Mouse (Mus musculus) kidney, adult 18-20 months (tissue): ENCODE results near the gene Dctpp1.

ENCODE experiments used
- DNase-seq: peaks from one replicate; pipeline ENCODE4 v3.0.0; 2021

Dctpp1 gene

DNA sequence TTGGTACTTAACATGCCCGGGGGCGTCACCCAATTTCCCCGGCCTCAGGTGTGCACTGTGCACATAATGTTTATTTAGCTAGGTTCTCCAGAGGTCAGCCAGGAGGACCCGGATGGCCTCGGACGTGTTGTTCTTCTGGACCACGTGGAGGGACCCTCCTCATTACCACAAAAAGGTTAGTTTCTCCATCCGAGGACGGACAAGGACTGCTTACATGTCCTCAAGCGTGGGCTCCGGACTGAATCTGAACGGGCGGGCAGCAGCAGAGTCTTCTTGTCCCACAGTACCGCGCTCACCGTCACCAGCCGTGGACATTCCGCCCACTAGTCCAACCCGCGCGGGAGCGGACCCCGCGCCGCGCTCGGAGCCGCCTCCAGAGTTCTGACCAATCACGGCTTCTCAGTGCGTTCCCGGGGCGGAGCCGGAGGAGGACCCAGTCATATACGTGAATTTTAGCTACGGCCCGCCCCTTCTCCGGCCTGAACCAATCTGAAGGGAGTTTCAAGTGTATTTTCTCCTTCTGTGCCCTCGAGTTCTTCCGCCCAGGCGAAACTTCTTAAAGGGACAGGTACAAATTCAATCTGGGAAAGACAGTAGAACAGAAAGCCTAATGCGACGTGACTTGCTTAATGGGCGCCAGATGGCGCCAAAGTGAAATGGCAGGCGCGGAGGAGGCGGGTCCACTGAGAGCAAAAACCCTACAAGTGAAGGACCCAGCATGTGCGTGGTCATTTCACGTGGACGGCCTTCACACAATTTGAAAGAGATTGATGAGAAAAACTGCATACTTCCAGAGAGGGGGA lies at the start of gene Dctpp1:
Gene Dctpp1, minus strand, starts transcription at position 401 of the 803 bp plus-strand sequence.
- DNase-seq = peak; percentile 98

DNA sequence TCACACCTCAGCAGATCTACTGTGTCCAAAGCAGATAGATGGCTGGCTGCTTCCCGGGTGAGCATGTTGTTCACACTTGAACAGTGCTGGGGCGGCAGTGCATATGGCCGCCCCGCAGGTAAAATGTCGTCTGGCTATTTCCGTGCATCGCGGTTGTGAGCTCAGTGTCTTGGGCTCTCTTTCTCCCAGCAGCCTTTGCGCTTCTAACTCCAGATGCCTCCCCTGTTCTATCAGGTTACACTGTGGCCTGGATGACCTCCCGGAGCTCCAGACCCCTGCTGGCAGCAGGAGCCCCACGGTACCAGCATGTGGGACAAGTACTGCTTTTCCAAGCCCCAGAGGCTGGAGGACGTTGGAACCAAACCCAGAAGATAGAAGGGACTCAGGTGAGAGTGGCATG lies 49.4 kb upstream of the Dctpp1 start:
- no peak for DNase-seq

DNA sequence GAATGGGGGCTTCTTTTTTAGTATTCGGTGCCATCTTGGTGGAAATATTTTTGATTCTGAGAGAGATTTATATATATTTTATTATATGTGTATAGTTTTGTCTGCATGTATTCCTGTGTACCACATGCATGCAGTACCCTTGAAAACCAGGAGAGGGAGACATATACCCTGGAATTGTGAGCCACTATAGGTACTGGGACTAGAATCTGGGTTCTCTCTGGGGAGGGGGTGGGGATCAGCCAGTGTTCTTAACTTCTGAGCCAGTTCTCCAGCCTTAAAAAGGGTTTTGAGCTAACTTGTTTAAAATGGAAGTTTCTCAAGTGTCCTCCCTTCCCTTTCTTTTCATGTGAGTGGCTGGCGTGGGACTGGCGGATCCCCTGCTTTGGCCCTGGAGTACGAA lies 48.4 kb upstream of the Dctpp1 start:
- DNase-seq = peak; percentile 29

DNA sequence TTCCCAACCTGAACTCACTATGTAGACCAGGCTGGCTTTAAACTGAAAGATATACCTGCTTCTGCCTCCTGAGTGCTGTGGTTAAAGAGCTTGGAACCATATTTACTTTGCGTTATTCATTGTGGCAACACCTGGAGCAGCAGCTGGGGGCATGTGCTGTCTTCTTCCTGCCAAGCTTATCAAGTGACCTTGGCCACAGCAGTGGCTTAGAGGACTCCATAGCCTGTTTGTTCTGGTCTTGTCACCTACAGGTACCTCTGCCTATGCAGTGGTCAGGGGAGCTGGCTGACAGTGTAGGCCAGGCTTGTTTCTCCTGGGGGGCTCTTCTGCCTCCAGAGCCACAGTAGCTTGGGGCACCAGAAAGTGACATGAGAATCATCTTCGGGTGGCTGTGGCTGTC lies 47.9 kb upstream of the Dctpp1 start:
- no peak for DNase-seq

DNA sequence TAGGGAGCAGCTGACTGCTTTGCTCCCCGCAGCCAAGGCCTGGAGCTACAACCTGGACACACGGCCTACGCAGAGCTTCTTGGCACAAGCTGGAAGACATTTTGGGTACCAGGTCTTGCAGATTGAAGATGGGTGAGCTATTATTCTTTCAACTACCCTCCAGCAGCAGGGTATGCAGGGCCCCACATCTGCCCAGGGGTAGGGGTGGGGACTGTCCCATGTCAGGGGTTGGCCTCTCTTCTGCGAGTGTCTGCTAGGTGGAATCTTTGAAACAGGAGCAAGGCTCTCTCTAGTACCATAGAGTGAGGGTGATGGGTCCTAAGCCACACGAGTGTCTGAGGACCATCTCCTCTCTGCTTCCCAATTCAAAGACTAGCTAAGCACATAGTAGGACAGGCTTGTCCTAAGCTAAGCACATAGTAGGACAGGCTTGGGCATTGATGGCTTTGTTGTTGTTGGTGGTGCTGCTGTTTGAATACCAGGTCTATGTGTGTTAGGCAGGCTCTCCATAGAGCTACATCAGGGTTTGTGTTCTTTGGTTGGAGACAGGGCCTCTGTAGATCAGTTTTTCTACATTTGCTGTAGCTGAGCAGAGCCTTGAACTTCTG lies 37.2 kb upstream of the Dctpp1 start:
- no peak for DNase-seq

DNA sequence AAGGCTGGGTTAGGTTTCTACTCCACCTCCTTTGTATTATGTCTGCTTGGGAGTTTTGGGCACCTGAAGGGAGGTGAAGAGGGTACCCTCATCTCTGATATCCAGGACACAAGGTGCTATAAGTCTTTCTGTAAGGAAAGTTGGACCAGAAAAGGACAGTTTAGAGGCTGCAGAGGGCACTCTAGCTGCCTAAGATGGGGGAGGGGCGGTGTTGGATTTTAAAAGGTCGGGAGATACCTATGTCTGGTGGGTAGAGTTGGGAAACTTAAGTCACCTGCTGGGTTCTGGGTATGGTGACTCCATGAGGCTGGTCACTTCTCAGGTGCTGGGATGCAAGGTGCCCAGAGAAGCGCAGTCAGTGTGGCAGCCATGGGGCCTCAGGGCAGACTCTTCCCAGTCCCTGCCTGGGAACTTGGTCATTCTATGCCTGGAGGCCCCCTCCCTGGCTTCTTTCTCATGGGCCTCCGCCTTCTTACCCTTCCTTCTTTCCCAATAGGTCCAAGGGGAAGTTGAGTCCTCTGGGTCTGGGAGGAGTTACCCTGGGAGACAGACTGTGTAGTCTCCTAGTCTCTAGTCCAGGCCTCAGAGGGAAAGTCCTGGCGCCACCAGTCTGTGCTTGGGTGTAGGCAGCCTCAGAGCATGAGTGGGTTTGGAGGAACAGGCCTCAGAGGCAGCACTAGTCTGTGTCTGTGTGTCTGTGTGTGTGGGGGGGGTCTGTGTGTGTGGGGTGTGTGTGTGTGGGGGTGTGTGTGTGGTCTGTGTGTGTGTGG lies 36.5 kb upstream of the Dctpp1 start:
- no peak for DNase-seq

DNA sequence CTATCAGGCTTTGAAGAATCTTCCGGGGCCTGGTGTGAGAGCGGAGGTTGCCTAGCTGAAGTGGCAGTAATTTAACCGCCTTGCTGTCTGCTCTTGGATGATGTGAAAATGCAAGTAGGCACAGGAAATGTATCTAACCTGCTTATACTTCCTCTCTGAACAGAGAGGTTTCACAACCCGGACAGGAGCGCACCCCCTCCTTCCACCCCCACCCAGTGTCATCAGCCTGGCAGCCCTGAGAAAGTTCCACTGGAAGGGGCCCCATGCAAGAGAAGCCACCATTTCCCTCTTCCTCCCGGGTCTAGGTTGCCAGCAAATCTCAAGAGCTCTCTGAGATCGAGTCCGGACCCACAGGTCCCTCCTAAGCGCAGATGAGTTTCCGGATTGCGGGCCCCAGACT lies 35.6 kb upstream of the Dctpp1 start, which contains the start of gene Itgal:
Gene Itgal, plus strand, starts transcription at position 163 of the 400 bp plus-strand sequence.
- no peak for DNase-seq

DNA sequence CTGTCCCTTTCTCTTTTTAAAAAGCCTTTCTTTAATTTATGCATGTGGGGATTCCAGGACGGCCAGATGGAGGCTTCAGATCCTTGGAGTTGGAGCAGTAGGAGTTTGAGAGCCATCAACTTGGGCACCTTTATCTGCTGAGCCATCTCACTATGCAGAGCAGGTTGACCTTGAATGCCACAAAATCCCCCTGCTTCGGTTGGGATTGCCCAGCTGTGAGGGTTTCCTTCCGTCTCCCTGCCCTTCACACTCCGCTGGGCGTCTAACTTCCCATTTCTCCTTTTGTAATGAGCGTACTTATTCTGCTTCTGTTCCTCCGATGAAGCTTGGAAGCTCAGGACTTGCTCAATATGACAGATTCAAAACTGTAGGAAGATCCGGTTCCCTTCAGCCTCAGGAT lies 29.6 kb upstream of the Dctpp1 start:
- no peak for DNase-seq

DNA sequence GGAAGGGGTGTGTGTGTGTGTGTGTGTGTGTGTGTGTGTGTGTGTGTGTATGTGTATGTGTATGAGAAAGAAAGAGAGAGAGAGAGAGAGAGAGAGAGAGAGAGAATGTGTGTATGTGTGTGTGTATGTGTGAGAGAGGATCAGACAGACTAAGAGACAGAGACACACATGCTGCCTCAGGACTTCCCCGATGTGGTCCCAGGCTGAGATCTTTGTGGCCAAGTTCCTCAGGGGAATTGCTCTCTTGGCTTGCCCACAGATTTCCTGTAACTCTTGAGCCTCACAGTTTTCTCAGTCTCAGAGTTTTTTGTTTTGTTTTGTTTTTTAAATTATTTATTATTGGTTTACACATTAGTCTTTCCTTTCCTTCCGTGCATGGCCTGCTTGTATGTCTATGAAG lies 28.8 kb upstream of the Dctpp1 start:
- no peak for DNase-seq

DNA sequence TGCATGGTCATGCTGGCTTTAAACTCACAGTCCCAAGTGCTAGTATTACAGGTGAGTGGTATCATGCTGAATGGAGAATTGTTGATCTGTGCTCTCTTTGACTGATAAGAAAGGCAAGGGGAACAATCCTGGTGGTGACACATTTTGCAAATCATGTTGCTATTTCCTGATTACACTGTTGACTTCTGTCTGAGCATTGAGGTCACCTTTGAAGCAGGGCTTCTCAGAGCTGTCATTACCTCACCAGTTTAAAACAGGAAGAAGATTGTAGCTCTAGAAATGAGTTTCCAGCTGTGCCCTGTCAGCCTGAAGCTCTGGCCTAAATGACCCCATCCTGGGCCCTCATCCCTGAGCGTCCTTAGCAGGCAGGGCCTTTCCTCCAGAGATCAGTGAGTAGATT lies 27.4 kb upstream of the Dctpp1 start:
- no peak for DNase-seq

DNA sequence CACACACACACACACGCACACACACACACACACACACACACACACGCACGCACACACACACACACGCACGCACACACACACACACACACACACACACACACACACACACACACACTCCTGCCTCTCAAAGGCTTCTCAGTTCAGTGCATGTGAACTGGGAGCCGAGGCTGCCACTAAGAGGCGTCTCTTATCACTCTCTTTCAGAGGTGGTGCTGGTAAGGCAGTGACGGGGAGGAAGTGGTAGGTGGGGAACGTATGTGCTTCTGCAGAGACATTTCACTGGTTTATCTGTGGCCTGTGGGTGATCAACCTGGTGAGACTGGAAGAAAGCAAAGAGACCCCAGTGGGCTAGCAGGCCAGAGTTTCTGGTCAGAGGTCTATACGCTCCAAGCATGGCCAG lies 24.6 kb upstream of the Dctpp1 start:
- no peak for DNase-seq

DNA sequence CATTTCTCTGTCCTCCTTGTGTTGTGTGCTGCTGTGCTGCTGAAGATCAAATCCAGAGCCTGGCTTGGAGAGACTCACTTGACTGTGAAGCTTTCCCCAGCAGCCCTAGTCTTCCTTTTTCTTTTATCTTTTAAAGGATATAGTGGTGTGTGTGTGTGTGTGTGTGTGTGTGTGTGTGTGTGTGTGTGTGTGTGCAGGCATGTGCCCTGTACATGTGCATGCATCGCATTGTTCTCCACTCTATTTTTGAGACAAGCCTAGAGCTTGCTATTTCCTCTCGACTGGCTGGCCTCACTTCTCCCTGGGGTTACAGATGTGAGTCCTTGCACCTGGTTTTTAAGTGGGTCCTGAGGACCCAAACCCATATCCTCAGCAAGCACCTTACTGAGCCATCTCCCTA lies 21.7 kb upstream of the Dctpp1 start:
- DNase-seq = no peak

DNA sequence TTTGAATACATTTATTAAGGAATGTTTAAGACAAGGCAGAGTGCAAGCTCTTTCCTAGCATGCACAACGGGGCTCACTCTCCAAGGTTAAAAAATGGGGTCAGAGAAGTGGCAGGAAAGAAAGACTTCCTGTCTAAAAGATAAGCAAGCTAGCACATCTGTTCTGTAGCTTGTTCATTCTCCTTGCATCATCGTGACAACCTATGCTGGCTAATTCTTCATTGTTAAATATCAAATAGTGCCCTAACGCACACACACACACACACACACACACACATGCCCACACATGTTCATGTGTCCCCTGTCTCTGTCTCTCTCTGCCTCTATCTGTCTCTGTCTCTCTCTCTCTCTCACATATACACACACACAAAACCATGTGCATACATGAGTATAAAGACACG lies 20.6 kb upstream of the Dctpp1 start:
- DNase-seq = no peak

DNA sequence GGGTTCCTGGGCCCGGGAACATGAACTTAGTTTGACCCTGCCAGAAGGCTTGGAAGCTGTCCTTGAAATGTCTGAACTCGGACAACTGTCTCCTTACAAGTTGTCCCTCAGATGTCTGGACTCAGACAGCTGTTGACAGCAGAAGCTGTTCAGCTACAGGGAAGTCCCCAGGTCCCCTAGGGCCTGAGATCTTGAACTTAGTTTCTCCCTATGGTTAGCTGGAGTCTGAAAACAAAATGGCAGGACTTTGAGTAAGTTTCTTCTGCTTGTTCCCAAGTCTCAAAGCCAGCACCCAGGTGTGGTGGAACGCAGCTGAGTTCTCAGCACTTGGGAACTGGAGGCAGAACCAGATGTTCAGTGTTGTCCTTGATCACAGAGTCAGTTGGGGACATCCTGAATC lies 19.6 kb upstream of the Dctpp1 start:
- no peak for DNase-seq

DNA sequence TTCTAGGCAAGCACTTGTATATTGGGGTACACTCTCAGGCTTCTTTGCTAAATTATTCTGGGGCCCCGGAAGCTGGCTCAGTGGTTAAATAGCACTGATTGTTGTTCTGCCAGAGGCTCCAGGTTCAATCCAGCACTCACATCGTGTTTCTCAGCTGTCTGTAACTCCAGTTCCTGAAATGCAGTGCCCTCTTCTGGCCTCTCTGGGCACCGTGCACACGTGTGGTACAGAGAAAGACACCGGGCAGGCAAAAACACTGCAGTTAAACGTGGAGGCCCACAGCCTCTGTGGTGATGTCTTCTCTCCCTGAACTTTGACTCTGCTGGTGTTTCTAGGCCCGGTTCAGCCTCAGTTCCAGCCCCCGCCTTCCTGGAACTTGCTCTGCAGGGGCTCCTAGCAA lies 17.8 kb upstream of the Dctpp1 start:
- peak; percentile 59 for DNase-seq

DNA sequence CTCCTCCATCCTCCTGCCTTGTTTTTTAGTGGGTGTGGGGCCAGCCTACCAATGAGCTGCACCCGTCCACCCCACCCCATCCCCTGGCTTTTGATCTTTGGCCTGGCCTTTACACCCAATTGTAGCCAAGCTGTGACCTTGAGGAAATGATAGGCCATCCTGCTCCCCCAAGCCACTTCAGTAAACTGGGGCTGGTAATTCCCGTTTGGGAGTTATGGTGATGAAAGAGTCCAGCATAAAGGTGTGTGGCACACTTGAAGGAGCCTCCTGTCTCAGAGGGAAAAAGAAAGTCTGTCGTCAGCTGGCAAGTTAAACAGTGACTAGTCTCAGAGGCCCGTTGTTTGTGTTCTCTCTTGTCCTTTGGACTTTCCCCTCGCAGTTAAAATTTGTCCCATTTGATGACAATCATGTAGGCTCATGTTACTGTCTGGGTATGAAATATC lies 16.0 kb upstream of the Dctpp1 start:
- peak; percentile 75 for DNase-seq

DNA sequence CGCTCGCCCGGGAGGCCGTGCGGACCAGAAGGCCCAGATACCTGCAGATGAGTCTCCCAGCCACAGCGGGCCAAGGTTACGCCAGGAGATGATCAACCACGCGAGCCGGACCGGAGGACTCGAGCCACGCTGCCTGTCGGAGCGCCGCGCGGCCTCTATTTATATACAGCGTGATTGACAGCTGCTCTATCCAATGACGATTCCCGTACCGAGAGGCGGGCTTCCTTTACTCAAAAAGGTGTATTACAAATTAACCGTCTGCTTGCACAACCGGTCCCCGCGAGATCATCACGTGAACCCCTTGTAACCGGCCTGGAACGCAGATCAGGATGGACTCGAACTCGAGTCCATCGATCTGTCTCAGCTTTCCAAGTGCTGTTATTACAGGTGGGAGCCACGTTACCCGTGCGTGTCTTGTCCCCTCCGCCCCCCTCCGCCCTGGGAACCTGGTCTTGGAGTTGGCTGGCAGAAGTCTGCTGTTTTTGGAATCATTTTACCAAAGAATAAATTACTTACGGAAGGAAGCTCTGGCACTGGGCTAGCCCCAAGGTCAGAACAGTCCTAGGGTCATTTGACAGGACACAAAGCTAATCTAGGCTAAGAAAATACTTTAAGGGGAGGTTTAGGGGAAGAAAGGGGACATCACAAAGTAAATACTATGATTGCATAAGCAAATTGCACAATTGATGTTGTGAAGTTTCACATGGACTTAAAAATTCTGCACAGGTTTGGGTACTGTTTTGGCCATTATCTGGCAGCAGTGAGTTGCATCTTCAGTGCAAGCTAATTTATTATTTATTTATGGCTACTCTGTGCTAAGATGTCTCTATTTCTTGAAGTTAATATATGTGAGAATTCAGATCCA lies 13.6 kb upstream of the Dctpp1 start, which contains the start of gene Sephs2:
Gene Sephs2, minus strand, starts transcription at position 131 of the 865 bp plus-strand sequence.
- DNase-seq = peak; percentile 99

DNA sequence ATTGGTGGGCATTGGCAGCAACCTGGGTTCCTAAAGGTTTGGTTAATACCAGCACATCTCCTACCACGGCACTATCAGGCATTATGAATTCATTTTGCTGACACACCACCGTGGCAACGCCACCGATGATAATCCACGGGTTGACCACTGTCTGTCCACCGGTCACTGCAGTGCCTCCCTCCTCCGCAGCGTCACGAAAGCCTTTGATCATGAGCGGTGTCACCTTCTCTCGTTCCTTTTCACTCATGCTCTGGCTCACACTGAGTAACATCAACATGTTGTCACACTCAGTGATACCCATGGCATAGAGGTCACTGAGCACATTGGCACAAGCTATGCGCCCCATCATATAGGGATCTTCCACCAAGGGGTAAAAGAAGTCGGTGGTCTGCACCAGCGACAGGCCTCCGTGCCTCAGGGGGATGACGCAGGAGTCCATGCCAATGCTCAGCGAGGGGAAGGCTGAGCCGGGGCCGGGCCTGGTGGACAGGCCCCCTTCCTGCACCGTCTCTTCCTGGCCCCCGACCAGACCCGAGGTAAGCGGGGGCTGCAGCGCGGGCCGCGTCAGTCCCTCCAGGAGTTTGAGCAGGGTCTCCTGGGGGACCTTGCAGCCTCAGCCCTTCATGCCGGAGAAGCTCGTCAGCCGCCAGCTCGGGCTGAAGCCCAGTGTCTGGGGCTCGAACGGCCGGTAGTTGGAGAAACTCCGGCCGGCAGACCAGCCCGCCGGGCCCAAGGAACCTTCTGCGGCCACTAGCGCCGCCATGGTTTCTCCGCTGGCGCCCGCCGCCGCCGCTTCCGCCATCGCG lies 12.8 kb upstream of the Dctpp1 start:
- DNase-seq = peak; percentile 37

DNA sequence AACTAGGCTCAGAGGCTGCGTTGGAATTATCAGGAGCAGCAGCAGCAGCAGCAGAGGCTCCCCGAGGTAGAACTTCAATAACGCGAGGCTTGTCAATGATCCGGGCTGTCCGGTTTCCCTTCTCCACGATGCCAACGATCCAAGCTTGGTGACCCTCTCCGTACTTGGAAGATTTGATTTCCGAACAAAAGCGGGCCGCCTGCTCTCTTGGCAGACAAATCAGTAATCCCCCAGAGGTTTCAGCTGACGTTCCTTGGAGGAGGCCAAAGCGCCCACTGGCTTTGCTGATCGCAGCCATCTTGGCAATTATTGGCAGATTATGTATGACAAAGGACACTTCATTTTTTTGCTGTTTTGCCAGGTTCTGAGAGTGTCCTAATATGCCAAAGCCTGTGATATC lies 12.1 kb upstream of the Dctpp1 start:
- no peak for DNase-seq

DNA sequence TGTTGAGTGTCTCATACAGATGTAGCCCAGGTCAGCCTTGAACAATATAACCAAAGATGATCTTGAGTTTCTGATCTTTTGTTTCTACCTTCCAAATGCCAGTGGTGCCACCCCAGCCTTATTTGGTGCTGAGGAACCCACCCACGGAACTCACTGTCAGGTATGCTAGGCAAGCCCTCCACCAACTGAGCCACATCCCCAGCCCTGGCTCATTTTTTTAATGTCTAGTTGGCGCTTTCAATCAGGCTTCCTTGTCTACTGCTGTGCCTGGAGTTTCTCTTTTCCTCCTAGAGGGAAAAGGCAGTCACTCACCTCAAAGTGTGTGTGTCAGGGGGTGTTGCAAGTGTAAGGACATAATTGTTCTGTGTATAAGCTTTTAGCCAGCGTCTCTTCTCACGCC lies 10.6 kb upstream of the Dctpp1 start:
- no peak for DNase-seq

DNA sequence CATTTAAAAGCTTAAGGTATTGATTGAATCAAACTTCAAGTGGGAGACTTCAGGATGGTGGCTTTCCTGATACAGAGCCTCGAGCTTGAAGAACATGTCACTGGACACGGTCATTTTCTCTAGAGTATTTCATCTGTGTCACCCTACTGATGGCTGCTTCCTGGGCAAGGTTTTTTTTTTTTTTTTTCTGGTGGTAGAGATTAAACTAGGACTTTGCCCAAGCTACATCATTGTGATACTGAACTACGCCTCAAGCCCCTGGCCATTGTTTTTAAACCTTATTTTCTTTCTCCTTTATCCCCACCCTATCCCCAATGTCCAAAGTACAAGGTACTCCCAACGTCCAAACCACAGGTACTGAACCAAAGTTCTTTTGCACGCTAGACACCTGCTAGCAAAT lies 10.2 kb upstream of the Dctpp1 start:
- no peak for DNase-seq

DNA sequence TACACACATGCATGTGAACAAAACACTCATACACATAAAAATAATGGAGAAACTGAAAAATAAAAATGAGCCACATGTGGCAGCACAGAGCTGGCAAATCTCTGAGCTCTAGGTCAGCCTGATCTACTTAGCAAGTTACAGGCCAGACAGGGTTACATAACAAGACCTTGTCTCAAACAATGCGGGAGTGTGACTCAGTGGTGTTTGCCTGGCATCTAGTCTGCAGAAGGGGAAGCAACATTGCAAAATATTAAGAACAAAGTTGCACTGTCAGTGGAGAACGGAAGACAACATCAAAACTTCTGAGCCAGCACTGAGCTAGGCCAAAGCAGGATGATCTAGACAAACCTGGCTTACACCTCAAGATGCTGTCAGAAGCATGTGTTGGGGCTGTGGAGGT lies 9.7 kb upstream of the Dctpp1 start:
- no peak for DNase-seq
